Mouse (Mus musculus): ENCODE data around the gene Nanog. TPM values are rescaled to one million over a fixed set of nuclear protein-coding genes. Genes with fewer than 3 reads are reported as not detected.

The Nanog gene
- not detected in 2 replicates for total RNA-seq (2014; fragmentation: Nextera tagmentation)
- 0.12 and 0.27 TPM in 2 replicates for total RNA-seq (2017)
- polyA plus RNA-seq (2012): not detected in 2 replicates

DNA sequence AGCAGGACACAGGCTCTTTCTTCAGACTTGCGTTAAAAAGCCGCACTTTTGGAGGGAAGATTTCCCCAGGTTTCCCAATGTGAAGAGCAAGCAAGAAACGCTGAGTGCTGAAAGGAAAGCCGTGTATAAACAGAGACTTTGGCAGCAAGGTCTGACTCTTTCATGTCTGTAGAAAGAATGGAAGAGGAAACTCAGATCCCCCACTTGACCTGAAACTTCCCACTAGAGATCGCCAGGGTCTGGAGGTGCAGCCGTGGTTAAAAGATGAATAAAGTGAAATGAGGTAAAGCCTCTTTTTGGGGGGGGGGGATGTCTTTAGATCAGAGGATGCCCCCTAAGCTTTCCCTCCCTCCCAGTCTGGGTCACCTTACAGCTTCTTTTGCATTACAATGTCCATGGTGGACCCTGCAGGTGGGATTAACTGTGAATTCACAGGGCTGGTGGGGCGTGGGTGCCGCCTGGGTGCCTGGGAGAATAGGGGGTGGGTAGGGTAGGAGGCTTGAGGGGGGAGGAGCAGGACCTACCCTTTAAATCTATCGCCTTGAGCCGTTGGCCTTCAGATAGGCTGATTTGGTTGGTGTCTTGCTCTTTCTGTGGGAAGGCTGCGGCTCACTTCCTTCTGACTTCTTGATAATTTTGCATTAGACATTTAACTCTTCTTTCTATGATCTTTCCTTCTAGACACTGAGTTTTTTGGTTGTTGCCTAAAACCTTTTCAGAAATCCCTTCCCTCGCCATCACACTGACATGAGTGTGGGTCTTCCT, at the start of gene Nanog:
Gene Nanog (plus strand): TSS at position 454 of the 765 bp plus-strand sequence.
- ATAC-seq (ENCODE audit: extremely low read depth, insufficient number of reproducible peaks, low FRiP score, poor library complexity, severe bottlenecking) (no peak), DNase-seq (ENCODE audit: low spot score) (no peak)
- no peaks in the 10 kb centered on the region for H3K36me3 ChIP-seq (replicated peaks)
- H3K4me1 ChIP-seq (ENCODE audit: insufficient read depth, low read depth, low read length): no peaks in the 10 kb centered on the region
- no peaks in the 10 kb centered on the region for H3K9me3 ChIP-seq (replicated peaks)
- TF ChIP-seq TAL1 (conservative IDR thresholded peaks at IDR 0.05; ENCODE audit: low read depth, low read length) (no peak), GATA1 (IDR thresholded peaks at IDR 0.05; ENCODE audit: borderline replicate concordance, low read length) (no peak), GATA2 (IDR thresholded peaks at IDR 0.05; ENCODE audit: borderline replicate concordance, low read depth, low read length) (no peak), POLR2AphosphoS5 (IDR thresholded peaks at IDR 0.05; ENCODE audit: insufficient replicate concordance, low read depth, low read length) (no peak), CTCF (IDR thresholded peaks at IDR 0.05; ENCODE audit: low read depth, low read length) (no peak)
- H3K4me3 ChIP-seq (ENCODE audit: low read depth, low read length): no peak within 1 kb of the TSS
- H3K27me3 ChIP-seq (ENCODE audit: insufficient read depth, low read length): no peaks in the 10 kb centered on the region

- Histone ChIP-seq H3K36me3 (replicated peaks) (no peaks in the 10 kb centered on the region), H3K9me3 (replicated peaks) (no peaks in the 10 kb centered on the region), H3K27me3 (ENCODE audit: insufficient read depth, low read length) (no peaks in the 10 kb centered on the region), H3K4me3 (ENCODE audit: low read depth, low read length) (no peak overlapping the region), H3K4me1 (ENCODE audit: insufficient read depth, low read depth, low read length) (no peaks in the 10 kb centered on the region)
- TF ChIP-seq TAL1 (conservative IDR thresholded peaks at IDR 0.05; ENCODE audit: low read depth, low read length): no peak
- TF ChIP-seq CTCF (IDR thresholded peaks at IDR 0.05; ENCODE audit: low read depth, low read length): no peak
- no peak for TF ChIP-seq GATA1 (IDR thresholded peaks at IDR 0.05; ENCODE audit: borderline replicate concordance, low read length)
- no peak for TF ChIP-seq GATA2 (IDR thresholded peaks at IDR 0.05; ENCODE audit: borderline replicate concordance, low read depth, low read length)
- TF ChIP-seq POLR2AphosphoS5 (IDR thresholded peaks at IDR 0.05; ENCODE audit: insufficient replicate concordance, low read depth, low read length): no peak
- no peak for DNase-seq (ENCODE audit: low spot score)
- ATAC-seq (ENCODE audit: extremely low read depth, insufficient number of reproducible peaks, low FRiP score, poor library complexity, severe bottlenecking): no peak
Observed at GRCm38 (mm10) chr6:122657630-122658029, 49.7 kb upstream of the Nanog start.

GRCm38 (mm10) chr6:122659567-122659966, 47.7 kb upstream of the Nanog start:
- no peaks in the 10 kb centered on the region for H3K4me1 ChIP-seq (ENCODE audit: insufficient read depth, low read depth, low read length)
- no peaks in the 10 kb centered on the region for H3K9me3 ChIP-seq (replicated peaks)
- DNase-seq (ENCODE audit: low spot score) (no peak), ATAC-seq (ENCODE audit: extremely low read depth, insufficient number of reproducible peaks, low FRiP score, poor library complexity, severe bottlenecking) (no peak)
- no peaks in the 10 kb centered on the region for H3K27me3 ChIP-seq (ENCODE audit: insufficient read depth, low read length)
- TF ChIP-seq TAL1 (conservative IDR thresholded peaks at IDR 0.05; ENCODE audit: low read depth, low read length) (no peak), GATA1 (IDR thresholded peaks at IDR 0.05; ENCODE audit: borderline replicate concordance, low read length) (no peak), CTCF (IDR thresholded peaks at IDR 0.05; ENCODE audit: low read depth, low read length) (no peak), POLR2AphosphoS5 (IDR thresholded peaks at IDR 0.05; ENCODE audit: insufficient replicate concordance, low read depth, low read length) (no peak), GATA2 (IDR thresholded peaks at IDR 0.05; ENCODE audit: borderline replicate concordance, low read depth, low read length) (no peak)
- H3K36me3 ChIP-seq (replicated peaks): no peaks in the 10 kb centered on the region
- no peak overlapping the region for H3K4me3 ChIP-seq (ENCODE audit: low read depth, low read length)

DNA sequence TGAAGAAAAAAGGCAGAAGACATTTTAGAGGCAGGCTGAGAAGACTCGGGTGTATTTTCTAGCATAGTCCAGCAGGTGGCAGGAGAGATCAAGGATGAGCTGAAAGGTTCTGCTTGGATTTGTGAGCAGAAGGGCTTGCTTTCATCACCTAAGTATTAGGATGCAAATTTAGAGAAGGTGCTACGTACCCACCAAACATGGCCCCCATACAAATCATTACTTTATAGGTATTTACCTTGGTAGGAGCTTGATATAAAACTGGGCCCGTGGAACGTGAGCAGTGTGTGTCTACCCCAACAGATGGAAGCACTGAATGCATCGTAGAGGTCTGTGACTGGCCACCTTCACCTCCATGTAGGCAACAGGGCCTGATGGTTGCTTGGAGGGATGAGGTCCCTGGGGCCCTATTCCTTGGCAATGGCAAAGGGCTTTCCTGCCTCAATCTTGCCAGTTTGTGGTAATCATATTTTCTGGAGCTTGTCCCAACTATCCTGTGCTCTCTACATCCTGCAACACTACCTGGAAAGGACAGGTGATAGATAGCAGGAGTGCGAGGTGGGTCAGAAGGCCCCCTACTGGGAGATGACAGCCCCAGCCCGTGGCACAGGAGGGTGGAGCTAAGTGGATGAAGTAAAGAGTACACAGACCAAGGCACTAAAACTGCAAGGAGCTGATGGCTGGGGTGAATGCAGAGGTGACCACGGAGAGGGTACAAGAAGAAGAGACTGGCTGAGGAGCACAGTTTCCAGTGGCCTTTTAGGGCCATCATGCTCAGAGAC, 46.5 kb upstream of the Nanog start:
- TF ChIP-seq GATA1 (IDR thresholded peaks at IDR 0.05; ENCODE audit: borderline replicate concordance, low read length) (no peak), TAL1 (conservative IDR thresholded peaks at IDR 0.05; ENCODE audit: low read depth, low read length) (no peak), CTCF (IDR thresholded peaks at IDR 0.05; ENCODE audit: low read depth, low read length) (peak; percentile 43), POLR2AphosphoS5 (IDR thresholded peaks at IDR 0.05; ENCODE audit: insufficient replicate concordance, low read depth, low read length) (no peak), GATA2 (IDR thresholded peaks at IDR 0.05; ENCODE audit: borderline replicate concordance, low read depth, low read length) (no peak)
- DNase-seq (ENCODE audit: low spot score) (no peak), ATAC-seq (ENCODE audit: extremely low read depth, insufficient number of reproducible peaks, low FRiP score, poor library complexity, severe bottlenecking) (no peak)
- no peaks in the 10 kb centered on the region for H3K27me3 ChIP-seq (ENCODE audit: insufficient read depth, low read length)
- no peaks in the 10 kb centered on the region for H3K36me3 ChIP-seq (replicated peaks)
- H3K4me1 ChIP-seq (ENCODE audit: insufficient read depth, low read depth, low read length): no peaks in the 10 kb centered on the region
- no peaks in the 10 kb centered on the region for H3K9me3 ChIP-seq (replicated peaks)
- no peak overlapping the region for H3K4me3 ChIP-seq (ENCODE audit: low read depth, low read length)

DNA sequence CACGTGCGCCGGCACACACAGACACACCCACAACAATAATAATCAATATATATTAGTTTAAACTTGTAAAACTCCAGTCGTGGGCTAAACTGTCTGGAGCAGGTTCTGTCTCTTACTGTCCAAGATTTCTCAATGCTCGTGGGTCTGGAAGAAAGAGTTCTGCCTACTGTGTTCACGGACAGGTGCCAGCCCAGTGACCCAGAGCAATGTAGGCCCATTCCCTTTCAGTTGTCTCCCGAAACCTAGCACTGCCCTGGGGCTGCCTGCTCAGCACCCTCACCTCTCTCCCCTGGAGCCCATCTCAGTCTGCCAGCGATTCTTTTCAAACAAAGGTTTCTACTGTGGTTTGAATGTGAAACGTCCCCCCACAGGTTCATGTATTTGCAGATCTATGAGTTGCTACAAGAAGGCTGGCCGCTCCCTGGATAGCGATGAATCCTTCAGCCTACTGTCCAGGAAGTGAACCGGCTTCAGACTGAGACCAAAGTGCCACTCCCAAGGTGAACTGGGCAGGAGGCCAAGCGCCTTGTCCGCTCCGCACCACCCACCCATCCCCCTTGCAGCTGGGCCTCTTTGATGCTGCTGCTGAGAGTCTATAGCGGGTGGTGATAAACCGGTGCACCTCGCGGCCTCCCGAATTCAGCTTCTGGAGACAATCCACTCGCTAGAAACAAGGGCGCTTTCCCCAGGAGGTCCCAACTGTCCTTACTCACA, 44.6 kb upstream of the Nanog start:
- ATAC-seq (ENCODE audit: extremely low read depth, insufficient number of reproducible peaks, low FRiP score, poor library complexity, severe bottlenecking) (no peak), DNase-seq (ENCODE audit: low spot score) (no peak)
- Histone ChIP-seq H3K9me3 (replicated peaks) (no peaks in the 10 kb centered on the region), H3K4me1 (ENCODE audit: insufficient read depth, low read depth, low read length) (no peaks in the 10 kb centered on the region), H3K36me3 (replicated peaks) (no peaks in the 10 kb centered on the region), H3K4me3 (ENCODE audit: low read depth, low read length) (no peak overlapping the region), H3K27me3 (ENCODE audit: insufficient read depth, low read length) (no peaks in the 10 kb centered on the region)
- TF ChIP-seq GATA2 (IDR thresholded peaks at IDR 0.05; ENCODE audit: borderline replicate concordance, low read depth, low read length) (no peak), TAL1 (conservative IDR thresholded peaks at IDR 0.05; ENCODE audit: low read depth, low read length) (no peak), GATA1 (IDR thresholded peaks at IDR 0.05; ENCODE audit: borderline replicate concordance, low read length) (no peak), CTCF (IDR thresholded peaks at IDR 0.05; ENCODE audit: low read depth, low read length) (no peak), POLR2AphosphoS5 (IDR thresholded peaks at IDR 0.05; ENCODE audit: insufficient replicate concordance, low read depth, low read length) (no peak)

All from G1E (cell line).